Mouse (Mus musculus) urinary bladder, adult 2 months (tissue): ENCODE results near the gene Slx. TPM values are rescaled to one million over a fixed set of nuclear protein-coding genes. Genes with fewer than 3 reads are reported as not detected.
"Not testable (repeated sequence)": the region's sequence is repeated elsewhere in the genome, so short reads cannot be mapped to it uniquely, and the experiment has no call there.

ENCODE experiments used
- DNase-seq: peaks from one replicate; pipeline ENCODE4 v3.0.0; 2022; ENCODE audit warnings: low spot score
- polyA plus RNA-seq: library from polyadenylated mRNA; depleted of rRNA; stranded (reverse); fragments of >200 nt; gene quantifications from 2 replicates; pipeline ENCODE4 v1.2.3, GENCODE M21; 2012; rRNA removed

Gene Slx
- not detected in 2 replicates for polyA plus RNA-seq

DNA sequence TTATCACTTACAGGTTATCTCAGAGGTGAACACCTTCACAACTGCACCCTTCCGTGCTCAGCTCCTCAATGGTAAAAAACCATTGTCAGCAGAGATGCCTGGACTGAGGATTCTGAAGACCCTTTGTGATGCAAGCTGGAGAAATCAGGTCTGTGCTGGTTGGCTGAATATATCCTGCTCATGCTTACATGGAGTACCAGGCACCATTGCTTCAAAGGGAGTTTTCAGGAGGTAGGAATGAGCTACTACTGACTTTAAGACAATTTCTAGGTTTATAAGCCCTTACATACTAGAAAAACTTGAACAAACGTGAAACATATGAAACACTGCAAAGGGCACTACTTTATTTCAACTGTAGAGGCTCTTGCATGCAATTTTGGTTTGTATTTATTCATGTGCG is at the start of gene Slx:
Gene Slx (minus strand): TSS at position 101 of the 400 bp plus-strand sequence.
- not testable (repeated sequence) for DNase-seq

Other genes with a start within 250 kb of the Slx start
- not detected in 2 replicates for gene Gm2030, start 235.5 kb downstream of the Slx start, polyA plus RNA-seq
- gene Gm14525, start 157.1 kb upstream of the Slx start, polyA plus RNA-seq = not detected in 2 replicates